Mouse (Mus musculus) limb, embryonic 15.5 days (tissue): ENCODE results near the gene D630003M21Rik. TPM values are rescaled to one million over a fixed set of nuclear protein-coding genes. Genes with fewer than 3 reads are reported as not detected.

Experiments used
- ATAC-seq: fragments of 200-750 bp; cut with Nextera tagmentation; 2 replicates; pipeline ENCODE4 v1.8.0; 2017; ENCODE audit warnings: low read depth, moderate TSS enrichment; ENCODE audit not compliant: insufficient number of reproducible peaks, low FRiP score, low TSS enrichment
- H3K27ac ChIP-seq: fragments of 300-500 bp; sonication (generic); 2 replicates; pipeline ENCODE4 v1.5.1; 2015; ENCODE audit warnings: moderate library complexity, mild to moderate bottlenecking, inconsistent platforms
- H3K27me3 ChIP-seq: fragments of 300-500 bp; sonication (generic); 2 replicates; pipeline ENCODE4 v1.6.1; 2015; ENCODE audit warnings: inconsistent platforms
- H3K36me3 ChIP-seq: fragments of 300-500 bp; sonication (generic); 2 replicates; pipeline ENCODE4 v1.6.1; 2015; ENCODE audit warnings: inconsistent platforms
- H3K4me1 ChIP-seq: fragments of 300-500 bp; sonication (generic); 2 replicates; pipeline ENCODE4 v1.6.1; 2015; ENCODE audit warnings: inconsistent platforms
- H3K4me2 ChIP-seq: fragments of 300-500 bp; sonication (generic); 2 replicates; pipeline ENCODE4 v1.6.1; 2015; ENCODE audit warnings: mild to moderate bottlenecking, inconsistent platforms
- H3K4me3 ChIP-seq: fragments of 300-500 bp; sonication (generic); 2 replicates; pipeline ENCODE4 v1.5.1; 2015; ENCODE audit warnings: mild to moderate bottlenecking, inconsistent platforms
- H3K9ac ChIP-seq: fragments of 300-500 bp; sonication (generic); 2 replicates; pipeline ENCODE4 v1.6.1; 2015; ENCODE audit warnings: inconsistent platforms
- H3K9me3 ChIP-seq: fragments of 300-500 bp; sonication (generic); 2 replicates; pipeline ENCODE4 v1.6.1; 2016; ENCODE audit warnings: inconsistent platforms
- WGBS: fragments of 180-500 bp; shearing (Covaris S2); methylation state at CpG from one replicate; pipeline ENCODE4 v1.1.7; 2015; 5-methylcytosine and 5-hydroxymethylcytosine counted together
- polyA plus RNA-seq: library from polyadenylated mRNA; unstranded; fragments of >200 nt; fragmentation: Nextera tagmentation; extraction: Ambion mirVana; gene quantifications from 2 replicates; pipeline ENCODE4 v1.2.1, GENCODE M21; 2015

Gene D630003M21Rik
- polyA plus RNA-seq = 12.0 and 12.2 TPM in 2 replicates

DNA sequence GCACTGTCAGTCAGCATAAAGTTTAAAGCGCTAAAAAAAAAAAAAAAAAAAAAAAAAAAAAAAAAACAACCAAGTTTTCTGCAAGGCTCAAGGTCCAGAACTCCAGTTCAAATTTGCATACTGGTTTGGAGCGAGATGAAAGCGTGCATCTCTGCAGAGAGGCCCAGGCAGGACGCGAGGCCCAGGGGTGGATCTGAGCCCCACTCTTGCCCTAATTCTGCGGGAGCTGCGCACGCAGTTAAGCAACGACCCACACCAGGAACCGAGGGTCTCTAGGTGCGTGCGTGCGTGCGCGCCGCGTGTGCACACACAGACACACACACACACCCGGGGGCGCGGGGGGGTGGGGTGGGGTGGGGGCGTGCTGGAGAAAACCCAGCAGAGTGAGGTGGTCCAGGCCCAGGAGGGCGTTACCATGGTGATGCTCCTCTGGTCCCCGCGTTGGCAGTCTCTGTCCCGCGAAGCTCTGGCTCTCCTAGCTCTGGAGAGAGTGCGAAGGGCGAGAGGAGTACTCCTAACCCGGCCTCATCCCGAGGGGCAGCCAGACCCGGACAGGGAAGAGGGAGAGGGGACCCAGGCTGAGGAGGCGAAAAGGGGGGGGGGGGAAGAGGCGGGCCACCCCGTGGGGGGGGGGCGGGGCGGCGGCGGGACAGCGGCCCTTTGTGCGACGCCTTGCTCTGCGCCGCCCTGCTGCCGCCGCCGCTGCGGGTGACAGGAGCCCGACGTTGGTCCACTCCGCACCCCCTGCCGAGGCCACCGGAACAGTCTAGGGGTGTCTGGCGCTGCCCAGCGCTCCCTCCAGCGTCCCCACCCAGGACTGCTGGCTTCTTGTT lies at the start of gene D630003M21Rik:
D630003M21Rik (minus strand) TSS at position 553 of the 833 bp plus-strand sequence.
- ATAC-seq = peak; percentile 54
- Histone ChIP-seq H3K4me3 (peak within 1 kb of the TSS; percentile 50), H3K27me3 (no peaks in the 10 kb centered on the region), H3K9ac (peak within 1 kb of the TSS; percentile 45), H3K4me1 (peaks cover 58% of the 10 kb centered on the region), H3K4me2 (peak within 1 kb of the TSS; percentile 79), H3K9me3 (no peaks in the 10 kb centered on the region), H3K36me3 (no peaks in the 10 kb centered on the region), H3K27ac (peak within 1 kb of the TSS; percentile 87)
- WGBS = under 1% methylated on average over 49 of the region's 55 CpGs

DNA sequence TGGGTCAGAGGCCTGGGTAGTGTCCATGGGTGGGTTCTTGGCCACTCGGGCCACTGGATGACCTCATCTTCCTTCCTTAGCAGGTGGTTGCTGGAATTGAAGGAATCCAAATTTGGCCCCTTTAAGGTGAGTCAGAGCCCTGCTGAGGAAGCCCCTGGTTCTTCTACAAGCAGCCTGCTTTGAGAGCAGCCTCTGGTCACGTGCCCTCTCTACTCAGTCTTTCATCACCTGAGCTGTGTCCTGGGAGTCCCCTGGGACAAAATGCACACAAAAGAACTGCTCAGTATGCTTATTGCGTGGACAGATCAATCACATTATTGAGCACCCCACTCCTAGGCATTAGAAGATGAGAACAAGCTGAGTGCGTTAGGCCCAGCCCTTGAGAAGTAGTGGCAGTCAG lies 47.9 kb upstream of the D630003M21Rik start:
- Histone ChIP-seq H3K9me3 (no peaks in the 10 kb centered on the region), H3K4me2 (no peak overlapping the region), H3K27me3 (peaks cover 2% of the 10 kb centered on the region; the same call in 1 of the 2 replicates), H3K36me3 (no peaks in the 10 kb centered on the region), H3K4me1 (peaks cover 9% of the 10 kb centered on the region; the same call in 1 of the 2 replicates), H3K27ac (no peak overlapping the region), H3K9ac (no peak overlapping the region), H3K4me3 (no peak overlapping the region)
- ATAC-seq = no peak
- WGBS = 80% methylated on average over 4 of the region's 4 CpGs

DNA sequence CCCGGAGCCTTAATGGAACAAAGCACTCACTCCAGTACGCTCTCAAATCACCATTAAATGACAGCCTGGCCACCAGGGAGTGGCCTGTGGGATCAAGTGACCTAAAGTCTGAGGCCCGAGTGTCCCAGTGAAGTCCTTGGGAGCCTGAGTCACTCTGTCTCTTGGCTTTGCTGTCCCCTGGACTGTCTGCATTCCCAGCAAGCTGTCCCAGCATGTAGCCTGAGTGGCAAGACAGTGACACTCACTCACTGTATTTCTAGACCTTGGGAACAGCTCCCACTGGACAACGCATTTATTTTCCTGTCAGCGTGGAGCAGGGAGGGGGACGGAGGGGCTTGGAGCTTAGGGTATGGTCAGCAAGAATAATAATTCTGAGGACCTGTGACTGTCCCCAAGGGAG lies 47.4 kb upstream of the D630003M21Rik start:
- Histone ChIP-seq H3K4me1 (peaks cover 9% of the 10 kb centered on the region; the same call in 1 of the 2 replicates), H3K4me2 (no peak overlapping the region), H3K27ac (no peak overlapping the region), H3K9ac (no peak overlapping the region), H3K27me3 (peaks cover 2% of the 10 kb centered on the region; the same call in 1 of the 2 replicates), H3K36me3 (no peaks in the 10 kb centered on the region), H3K4me3 (no peak overlapping the region), H3K9me3 (no peaks in the 10 kb centered on the region)
- no peak for ATAC-seq
- 75% methylated on average over 6 of the region's 6 CpGs for WGBS

DNA sequence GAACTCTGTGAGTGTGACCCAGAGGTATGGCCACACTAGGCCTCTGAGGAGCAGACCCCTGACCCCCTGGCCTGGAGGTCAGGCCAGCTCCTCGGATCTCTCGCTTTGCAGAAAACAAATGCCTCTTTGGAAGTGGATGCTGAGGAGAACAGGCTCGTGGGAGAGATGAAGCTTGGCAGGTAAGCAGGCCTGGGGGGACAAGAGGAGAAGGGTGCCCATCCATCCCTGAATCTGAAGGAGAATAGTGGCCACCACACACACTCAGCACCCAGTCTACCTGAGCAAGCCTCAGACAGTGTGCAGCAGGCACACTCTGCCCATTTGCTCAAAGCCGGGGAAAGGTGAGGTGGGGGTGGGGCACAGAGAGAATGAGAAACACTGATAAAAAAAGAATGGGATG lies 46.8 kb upstream of the D630003M21Rik start:
- no peak for ATAC-seq
- H3K27me3 ChIP-seq = no peaks in the 10 kb centered on the region
- WGBS = 72% methylated on average over 4 of the region's 4 CpGs
- no peaks in the 10 kb centered on the region for H3K36me3 ChIP-seq
- H3K4me1 ChIP-seq = peaks cover 9% of the 10 kb centered on the region; the same call in 1 of the 2 replicates
- no peaks in the 10 kb centered on the region for H3K9me3 ChIP-seq
- no peak overlapping the region for H3K9ac ChIP-seq
- no peak overlapping the region for H3K4me3 ChIP-seq
- H3K4me2 ChIP-seq = no peak overlapping the region
- no peak overlapping the region for H3K27ac ChIP-seq

DNA sequence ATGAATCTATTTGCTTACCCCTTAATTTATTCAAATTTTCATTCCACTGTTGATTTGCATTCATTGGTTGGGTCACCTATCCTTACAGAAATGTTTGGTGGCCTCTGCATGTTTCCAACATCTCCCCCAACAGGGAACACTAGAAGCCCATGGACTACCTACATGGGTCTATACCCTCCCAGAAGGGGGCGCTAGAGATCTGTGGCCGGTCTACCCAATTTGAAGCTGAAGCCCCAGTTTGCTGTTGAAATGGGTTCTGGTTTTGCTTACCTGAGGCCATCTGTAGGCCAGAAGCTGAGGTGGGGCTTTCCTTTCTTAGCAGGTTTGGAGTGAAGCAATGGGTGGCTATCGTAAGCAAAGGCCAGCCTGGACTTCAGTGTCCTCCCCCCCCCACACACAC lies 46.3 kb upstream of the D630003M21Rik start:
- no peaks in the 10 kb centered on the region for H3K27me3 ChIP-seq
- H3K4me2 ChIP-seq = no peak overlapping the region
- H3K4me1 ChIP-seq = peaks cover 9% of the 10 kb centered on the region; the same call in 1 of the 2 replicates
- no peak overlapping the region for H3K4me3 ChIP-seq
- ATAC-seq = no peak
- H3K27ac ChIP-seq = no peak overlapping the region
- no peak overlapping the region for H3K9ac ChIP-seq
- H3K36me3 ChIP-seq = no peaks in the 10 kb centered on the region
- H3K9me3 ChIP-seq = no peaks in the 10 kb centered on the region
- WGBS = 92% methylated on average over 3 of the region's 3 CpGs

DNA sequence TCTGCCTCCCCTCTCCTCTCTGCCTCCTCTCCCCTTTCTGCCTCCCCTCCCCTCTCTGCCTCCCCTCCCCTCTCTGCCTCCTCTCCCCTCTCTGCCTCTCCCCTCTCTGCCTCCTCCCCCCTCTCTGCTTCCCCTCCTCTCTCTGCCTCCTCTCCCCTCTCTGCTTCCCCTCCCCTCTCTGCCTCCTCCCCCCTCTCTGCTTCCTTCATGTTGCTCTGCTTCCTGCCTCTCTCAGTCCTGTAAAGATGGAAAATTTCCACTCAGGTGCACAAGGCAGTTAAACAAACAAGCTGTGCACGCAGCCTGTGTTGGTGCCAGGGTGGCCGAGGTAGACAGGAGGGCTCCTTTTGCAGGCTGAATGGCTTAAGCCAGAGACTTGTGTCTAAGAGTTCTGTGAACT lies 44.6 kb upstream of the D630003M21Rik start:
- no peak for ATAC-seq
- no peak overlapping the region for H3K4me2 ChIP-seq
- H3K4me1 ChIP-seq = peaks cover 9% of the 10 kb centered on the region; the same call in 1 of the 2 replicates
- no peak overlapping the region for H3K4me3 ChIP-seq
- H3K9ac ChIP-seq = no peak overlapping the region
- no peaks in the 10 kb centered on the region for H3K9me3 ChIP-seq
- H3K27ac ChIP-seq = peak overlapping the region; percentile 28
- no peaks in the 10 kb centered on the region for H3K27me3 ChIP-seq
- whole genome bisulfite sequencing = 7% methylated on average over 2 of the region's 2 CpGs
- H3K36me3 ChIP-seq = no peaks in the 10 kb centered on the region

DNA sequence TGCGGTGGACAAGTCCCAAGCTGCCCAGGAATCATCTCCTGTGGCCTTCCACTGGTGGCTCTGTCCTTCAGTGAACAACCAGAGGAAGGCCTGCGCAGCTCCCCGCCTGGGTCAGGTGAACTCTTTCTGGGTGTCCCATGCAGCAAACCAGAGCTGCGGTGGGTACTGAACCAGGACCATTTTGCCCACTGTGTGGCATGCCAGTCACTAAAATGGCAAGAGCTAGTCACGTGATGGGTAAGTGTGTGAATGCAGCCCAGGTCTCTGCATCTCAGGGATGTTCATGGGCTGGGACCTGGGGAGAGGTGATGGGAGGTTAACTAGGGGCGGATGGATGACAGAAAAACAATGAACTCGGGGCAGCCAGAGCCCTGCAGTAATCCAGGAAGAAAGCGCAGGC lies 41.0 kb upstream of the D630003M21Rik start:
- H3K27me3 ChIP-seq = no peaks in the 10 kb centered on the region
- no peak overlapping the region for H3K27ac ChIP-seq
- ATAC-seq = no peak
- H3K4me3 ChIP-seq = no peak overlapping the region
- no peak overlapping the region for H3K9ac ChIP-seq
- no peaks in the 10 kb centered on the region for H3K9me3 ChIP-seq
- peaks cover 9% of the 10 kb centered on the region; the same call in 1 of the 2 replicates for H3K4me1 ChIP-seq
- no peaks in the 10 kb centered on the region for H3K36me3 ChIP-seq
- H3K4me2 ChIP-seq = no peak overlapping the region
- WGBS = 77% methylated on average over 8 of the region's 8 CpGs

DNA sequence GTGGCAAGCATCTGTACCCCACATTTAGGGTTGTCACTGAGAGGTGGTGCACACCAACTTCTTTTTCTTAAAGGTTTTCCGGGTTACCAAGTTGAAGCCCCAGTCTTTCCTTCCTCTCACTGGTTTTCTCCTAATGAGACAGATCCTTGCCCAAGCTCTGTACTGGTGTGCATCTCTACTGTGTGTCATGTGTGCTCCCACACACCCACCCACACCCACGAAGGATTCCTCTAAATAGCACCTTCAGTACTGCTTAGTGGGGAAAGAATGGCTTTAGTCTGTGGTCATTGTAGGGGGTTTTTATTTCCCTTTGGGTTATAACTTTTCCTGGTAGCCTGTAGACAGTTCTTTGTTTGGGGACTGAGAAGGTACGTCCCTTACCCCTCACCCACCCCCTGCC lies 35.9 kb upstream of the D630003M21Rik start:
- Histone ChIP-seq H3K4me3 (no peak overlapping the region), H3K4me1 (no peaks in the 10 kb centered on the region), H3K4me2 (no peak overlapping the region), H3K27me3 (no peaks in the 10 kb centered on the region), H3K9ac (no peak overlapping the region), H3K36me3 (no peaks in the 10 kb centered on the region), H3K9me3 (no peaks in the 10 kb centered on the region), H3K27ac (no peak overlapping the region)
- WGBS = 80% methylated on average over 3 of the region's 3 CpGs
- ATAC-seq = no peak

DNA sequence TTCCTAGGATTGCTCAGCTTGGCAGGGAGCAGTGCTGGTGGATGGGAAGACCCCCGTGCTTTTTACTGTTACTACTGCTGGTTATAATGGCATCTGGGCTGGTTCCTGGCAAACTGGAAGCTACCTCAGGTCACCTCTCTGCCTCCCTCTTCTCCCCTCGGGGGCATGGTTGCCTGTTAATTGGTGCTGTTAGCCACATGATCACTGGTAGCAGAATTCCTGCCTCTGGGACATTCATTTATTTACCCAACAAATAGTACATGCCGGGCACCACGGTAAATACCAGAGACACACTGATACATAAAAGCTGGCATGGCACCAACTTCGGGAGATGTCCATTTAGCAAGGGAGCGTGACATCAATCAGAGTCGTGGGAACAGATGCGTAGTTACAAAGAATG lies 30.5 kb upstream of the D630003M21Rik start:
- no peaks in the 10 kb centered on the region for H3K36me3 ChIP-seq
- no peak for ATAC-seq
- H3K27ac ChIP-seq = no peak overlapping the region
- no peak overlapping the region for H3K4me3 ChIP-seq
- H3K4me2 ChIP-seq = no peak overlapping the region
- peaks cover 23% of the 10 kb centered on the region for H3K4me1 ChIP-seq
- WGBS = 64% methylated on average over 8 of the region's 8 CpGs
- H3K9me3 ChIP-seq = no peaks in the 10 kb centered on the region
- no peaks in the 10 kb centered on the region for H3K27me3 ChIP-seq
- no peak overlapping the region for H3K9ac ChIP-seq

DNA sequence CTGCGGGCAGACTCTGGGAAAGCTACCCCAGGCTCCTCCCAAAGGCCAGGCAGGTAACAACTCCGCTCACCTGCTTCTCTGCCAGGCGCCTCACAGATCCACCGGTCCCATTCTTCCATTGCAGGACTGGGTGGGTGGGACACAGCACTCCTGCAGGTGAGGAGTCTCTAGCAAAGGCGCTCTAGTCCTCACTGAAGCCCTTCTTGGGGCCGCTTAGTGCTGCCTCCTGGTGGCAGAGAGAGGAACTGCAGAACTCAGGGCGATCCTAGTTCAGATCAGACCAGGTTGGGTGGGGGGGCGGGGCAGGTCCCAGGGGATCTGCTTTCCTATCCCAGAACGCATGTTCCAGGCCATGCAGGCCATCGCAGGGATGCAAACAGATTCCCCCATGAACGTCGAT lies 29.8 kb upstream of the D630003M21Rik start:
- Histone ChIP-seq H3K4me2 (no peak overlapping the region), H3K9me3 (no peaks in the 10 kb centered on the region), H3K27ac (no peak overlapping the region), H3K4me1 (peaks cover 23% of the 10 kb centered on the region), H3K36me3 (no peaks in the 10 kb centered on the region), H3K4me3 (no peak overlapping the region), H3K9ac (no peak overlapping the region), H3K27me3 (no peaks in the 10 kb centered on the region)
- WGBS = 17% methylated on average over 12 of the region's 12 CpGs
- peak; percentile 49; the same call in 1 of the 2 replicates for ATAC-seq

DNA sequence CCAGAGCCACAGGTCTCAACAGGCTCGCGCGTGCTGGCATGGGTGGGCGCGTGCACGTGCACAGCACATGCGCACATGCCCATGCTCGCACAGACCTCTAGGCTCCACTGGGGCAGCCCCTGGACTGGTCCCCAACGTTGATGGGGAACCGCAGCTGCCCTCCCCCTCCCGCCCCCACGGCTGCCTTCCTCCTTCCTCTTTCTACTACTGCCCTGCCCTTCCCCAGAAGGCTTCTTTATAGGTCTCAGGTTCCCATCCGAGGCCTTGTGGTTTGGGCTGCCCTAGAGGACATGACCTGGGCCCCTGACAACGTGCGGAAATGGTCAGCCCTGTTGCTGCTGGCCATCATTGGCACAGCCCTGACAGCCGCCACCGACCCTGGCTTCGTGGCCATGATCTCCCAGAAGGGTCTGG lies 29.0 kb upstream of the D630003M21Rik start, which contains the start of gene Bpi:
Bpi (plus strand) TSS at position 90 of the 414 bp plus-strand sequence.
- no peak for ATAC-seq
- H3K9ac ChIP-seq = no peak within 1 kb of the TSS
- H3K27ac ChIP-seq = 0 out of 2 replicates have a peak within 1 kb of the TSS, but pooled peaks have one; percentile 38
- no peaks in the 10 kb centered on the region for H3K27me3 ChIP-seq
- no peaks in the 10 kb centered on the region for H3K9me3 ChIP-seq
- peak within 1 kb of the TSS; percentile 28 for H3K4me2 ChIP-seq
- WGBS = 53% methylated on average over 18 of the region's 18 CpGs
- H3K4me3 ChIP-seq = no peak within 1 kb of the TSS
- H3K4me1 ChIP-seq = peaks cover 23% of the 10 kb centered on the region
- no peaks in the 10 kb centered on the region for H3K36me3 ChIP-seq

DNA sequence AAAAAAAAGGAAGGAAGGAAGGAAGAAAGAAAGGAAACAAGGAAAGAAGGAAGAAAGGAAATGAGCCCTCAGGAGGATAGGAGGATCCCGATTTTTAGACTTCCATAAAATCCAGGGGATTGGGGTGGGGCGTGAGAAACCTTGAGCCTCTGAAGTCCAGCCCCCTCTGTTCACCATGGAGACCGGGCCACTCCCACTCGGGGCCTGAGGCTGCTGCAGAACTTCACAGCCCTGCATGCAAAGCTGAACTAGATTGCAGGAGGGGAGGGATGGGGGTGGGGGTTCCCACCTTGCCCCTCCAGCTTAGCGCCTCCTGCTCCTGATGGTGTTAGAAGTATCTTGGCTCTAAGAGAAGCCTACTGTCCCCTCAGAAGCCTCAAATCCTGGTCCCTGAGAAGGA lies 27.9 kb upstream of the D630003M21Rik start:
- 0 out of 2 replicates have a peak overlapping the region, but pooled peaks have one; percentile 38 for H3K27ac ChIP-seq

More for the DNA sequence above, 27.9 kb upstream of the D630003M21Rik start:
- H3K4me2 ChIP-seq = no peak overlapping the region
- WGBS = 9% methylated on average over 5 of the region's 5 CpGs
- no peak for ATAC-seq
- no peak overlapping the region for H3K4me3 ChIP-seq
- H3K9me3 ChIP-seq = no peaks in the 10 kb centered on the region
- peaks cover 23% of the 10 kb centered on the region for H3K4me1 ChIP-seq
- no peaks in the 10 kb centered on the region for H3K27me3 ChIP-seq
- H3K36me3 ChIP-seq = no peaks in the 10 kb centered on the region
- no peak overlapping the region for H3K9ac ChIP-seq
